Mouse (Mus musculus) v-Abl transformed pro-B cells (cell line): ENCODE data around the gene Serpina3n.

Experiments used
- in situ Hi-C, 2 experiments: fragments of 400-800 bp; cut with MboI; formaldehyde crosslinking; loops; one replicate each; pipeline ENCODE4 v1.15.1; 2025; ENCODE audit not compliant: unreplicated experiment in 2 of 2

Serpina3n gene

GRCm38 (mm10) chr12:104431359-104431758 is 24.8 kb downstream of the Serpina3n start:
- in situ Hi-C loops, result loop anchor here in 1 of 2 experiments (25.0 kb wide), 1 partner anchor 631 kb away; no protein-coding TSS in a partner anchor

GRCm38 (mm10) chr12:104433214-104433613 is 26.7 kb downstream of the Serpina3n start:
- in situ Hi-C loops, result loop anchor here in 1 of 2 experiments (25.0 kb wide), 1 partner anchor 629 kb away; no protein-coding TSS in a partner anchor

DNA sequence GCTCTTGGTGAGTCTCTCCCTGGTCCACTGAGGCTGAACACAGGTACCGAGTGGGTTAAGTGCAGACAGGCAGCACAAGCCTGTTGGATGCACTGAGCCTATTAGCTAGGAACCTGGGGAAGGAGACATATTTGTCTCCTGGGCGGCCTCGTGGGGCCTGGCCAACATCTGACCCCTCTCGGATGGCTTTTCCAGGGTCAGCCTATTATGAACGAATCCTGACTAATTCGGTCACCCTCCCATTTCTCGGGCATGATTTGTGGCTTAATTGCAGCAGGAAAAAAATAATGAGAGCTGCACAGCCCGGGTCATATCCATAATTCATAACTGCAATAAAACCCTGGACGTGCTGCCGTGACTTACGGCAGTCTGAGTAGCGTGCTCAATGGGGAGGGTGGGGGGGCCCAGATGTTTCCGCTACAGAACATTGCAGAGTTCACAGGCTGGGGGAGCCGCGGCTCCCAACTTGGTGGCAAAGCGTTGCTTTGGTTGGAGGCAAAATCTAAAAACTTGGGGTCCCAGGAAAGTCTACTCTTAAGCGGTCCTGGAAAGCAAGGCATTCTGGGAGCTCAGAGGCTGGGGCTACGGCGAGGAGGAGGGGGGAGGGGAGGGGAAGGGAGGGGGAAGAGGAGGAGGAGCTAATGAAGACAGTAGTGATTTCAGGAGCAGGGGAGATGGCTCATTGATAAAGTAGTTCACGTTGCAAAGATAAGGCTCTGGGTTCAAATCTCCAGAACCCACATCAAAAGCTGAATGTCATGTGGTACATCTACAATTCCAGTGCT is 27.6 kb downstream of the Serpina3n start:
- in situ Hi-C loops, result loop anchor here in 1 of 2 experiments (25.0 kb wide), 1 partner anchor 628 kb away; no protein-coding TSS in a partner anchor

DNA sequence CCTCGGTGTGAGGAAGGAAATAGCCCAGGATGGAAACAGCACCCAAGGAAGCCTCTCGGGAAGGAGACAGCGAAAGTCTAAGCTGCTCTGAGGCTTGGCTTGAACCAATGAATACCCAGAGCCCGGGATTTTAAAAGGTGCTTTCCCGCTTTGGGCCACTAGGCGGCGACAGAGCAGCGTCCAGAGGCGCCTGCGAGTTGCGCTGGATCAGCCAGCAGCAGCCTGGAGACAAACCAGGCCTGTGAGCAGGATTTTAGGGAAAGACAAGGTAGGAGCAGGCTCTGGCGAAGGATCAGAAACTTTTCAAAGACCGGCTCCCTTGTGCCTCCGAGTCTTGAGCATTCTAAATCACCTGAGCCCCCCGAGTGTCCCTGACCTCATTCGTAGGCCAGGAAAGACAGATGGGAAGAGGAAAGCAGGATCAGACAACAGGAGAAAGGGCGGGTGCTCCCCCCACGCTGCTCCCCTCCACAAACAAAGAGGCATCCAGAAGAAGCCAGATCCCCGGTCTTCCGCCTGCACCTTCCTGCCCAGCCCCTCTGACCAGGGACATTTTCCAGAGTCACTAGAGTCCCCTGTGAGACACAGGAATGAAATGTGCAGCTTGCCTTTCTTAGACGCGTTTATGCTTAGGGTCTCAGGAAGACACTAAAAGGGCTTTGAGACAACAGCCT is 33.7 kb downstream of the Serpina3n start:
- in situ Hi-C loops, result loop anchor here in 1 of 2 experiments (5.0 to 25.0 kb wide), 2 partner anchors 497 to 622 kb away; no protein-coding TSS in a partner anchor

DNA sequence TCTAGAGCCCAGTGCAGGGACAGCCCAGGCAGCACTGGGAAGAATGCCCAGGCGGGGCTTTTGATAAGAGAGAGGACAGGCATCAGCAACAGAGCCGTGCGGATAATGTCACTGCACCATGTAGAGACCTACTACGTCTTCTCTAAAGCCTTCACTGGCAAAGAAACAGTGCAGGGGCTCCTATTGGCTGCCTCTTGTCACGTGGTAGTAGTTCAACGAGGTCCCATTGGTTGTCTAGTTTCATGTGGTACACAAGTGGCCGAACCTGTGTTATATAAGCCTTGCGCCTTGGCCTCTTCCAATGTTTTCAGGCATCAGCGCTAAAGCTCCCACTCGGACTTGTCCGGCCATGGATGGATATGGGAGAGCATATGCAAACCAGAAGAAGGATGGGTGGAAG is 37.2 kb downstream of the Serpina3n start:
- in situ Hi-C loops, result loop anchor here in 1 of 2 experiments (5.0 to 25.0 kb wide), 2 partner anchors 494 to 619 kb away; no protein-coding TSS in a partner anchor

- in situ Hi-C loops, result loop anchor here in 1 of 2 experiments (25.0 kb wide), 1 partner anchor 615 kb away; no protein-coding TSS in a partner anchor
Measured at GRCm38 (mm10) chr12:104447056-104447455, 40.5 kb downstream of the Serpina3n start.

GRCm38 (mm10) chr12:104448099-104448498 is 41.6 kb downstream of the Serpina3n start:
- in situ Hi-C loops, result loop anchor here in 1 of 2 experiments (25.0 kb wide), 1 partner anchor 614 kb away; no protein-coding TSS in a partner anchor

GRCm38 (mm10) chr12:104450257-104450656 is 43.7 kb downstream of the Serpina3n start:
- in situ Hi-C loops, result loop anchor here in 1 of 2 experiments (25.0 kb wide), 1 partner anchor 687 kb away; the partner anchor contains the start of gene Tcl1b2

DNA sequence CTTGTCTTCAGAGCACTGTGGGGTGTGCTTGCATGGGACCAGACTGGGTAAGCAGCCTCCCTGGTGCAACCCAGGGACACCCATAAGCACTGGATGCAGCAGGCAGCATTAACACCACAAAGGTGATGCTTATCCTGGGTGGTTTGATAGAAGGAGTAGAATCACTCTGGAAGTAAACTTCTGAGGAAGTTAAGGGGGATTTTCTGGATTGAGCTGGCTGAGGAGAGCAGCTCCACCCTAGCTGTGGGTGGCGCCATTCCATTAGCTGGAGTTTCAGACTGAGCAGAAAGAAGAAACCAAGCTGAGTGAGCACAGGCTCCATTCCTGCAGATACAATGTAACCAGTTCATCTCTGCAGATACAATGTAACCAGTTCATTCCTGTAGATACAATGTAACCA is 46.5 kb downstream of the Serpina3n start:
- in situ Hi-C loops, result loop anchor here in 1 of 2 experiments (25.0 kb wide), 1 partner anchor 684 kb away; the partner anchor contains the start of gene Tcl1b2

- in situ Hi-C loops, result loop anchor here in 1 of 2 experiments (25.0 kb wide), 1 partner anchor 678 kb away; the partner anchor contains the start of gene Tcl1b2
Measured at GRCm38 (mm10) chr12:104459377-104459776, 52.8 kb downstream of the Serpina3n start.

DNA sequence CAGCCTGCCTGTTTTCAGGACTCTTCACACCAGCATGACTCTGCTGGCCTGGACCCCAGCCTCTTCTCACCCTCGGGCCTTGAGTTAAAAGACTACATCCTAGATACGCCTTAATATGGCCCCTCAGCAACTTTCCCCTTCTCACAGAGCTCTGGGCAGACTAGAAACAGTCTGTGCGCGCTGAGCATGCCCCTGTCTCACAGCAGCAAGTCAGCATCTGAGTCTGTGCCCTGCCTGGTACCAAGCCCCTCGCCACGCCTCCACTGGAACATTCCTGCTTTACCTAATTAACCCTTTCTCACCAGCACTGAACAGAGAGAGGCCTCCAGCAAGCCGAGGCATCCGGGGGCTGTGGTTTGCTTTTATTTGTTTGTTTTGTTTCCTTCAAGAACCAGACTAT is 54.8 kb downstream of the Serpina3n start:
- in situ Hi-C loops, result loop anchor here in 1 of 2 experiments (25.0 kb wide), 1 partner anchor 676 kb away; the partner anchor contains the start of gene Tcl1b2
